Mouse (Mus musculus): Measurements from ENCODE around the gene Lyst. TPM values are rescaled to one million over a fixed set of nuclear protein-coding genes. Genes with fewer than 3 reads are reported as not detected.
"Not testable (repeated sequence)": the region's sequence is repeated elsewhere in the genome, so short reads cannot be mapped to it uniquely, and the experiment has no call there.

The Lyst gene
- polyA plus RNA-seq, 1 experiment from 2014 or later: 5.4 TPM

DNA sequence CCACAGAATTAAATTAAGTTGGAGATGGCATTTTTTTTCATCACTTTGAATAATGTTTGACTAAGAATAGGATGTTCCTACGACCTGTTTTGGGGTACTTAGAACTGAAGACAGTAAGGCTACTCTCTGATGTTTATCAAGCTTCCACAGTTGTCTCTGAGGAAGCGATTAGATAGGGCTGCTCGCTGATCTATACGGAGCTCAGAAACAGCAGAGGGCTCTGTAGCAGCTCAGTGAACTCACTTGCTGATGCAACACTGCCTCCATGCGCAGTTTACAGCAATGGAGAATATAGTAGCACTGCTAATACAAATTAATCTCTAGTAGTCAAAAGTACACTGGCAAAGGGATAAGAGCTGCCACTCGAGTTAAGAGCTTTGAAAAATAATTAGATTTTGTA lies 91.4 kb downstream of the Lyst start:
- WGBS: 55% methylated on average over 6 of the region's 6 CpGs
- H3K4me3 ChIP-seq (ENCODE audit: low read length): no peak overlapping the region
- peaks cover 7% of the 10 kb centered on the region for H3K36me3 ChIP-seq (ENCODE audit: control insufficient read depth, insufficient read depth, low read length)
- H3K4me2 ChIP-seq (ENCODE audit: low read depth, low read length): no peak overlapping the region
- H3K27me3 ChIP-seq (ENCODE audit: control insufficient read depth, insufficient read depth, low read depth, low read length): no peaks in the 10 kb centered on the region
- no peaks in the 10 kb centered on the region for H3K9me3 ChIP-seq (ENCODE audit: control insufficient read depth, low read length)
- no peaks in the 10 kb centered on the region for H3K4me1 ChIP-seq (replicated peaks; ENCODE audit: control insufficient read depth, insufficient read depth, low read length)
- no peak overlapping the region for H3K9ac ChIP-seq (ENCODE audit: low read length)
- no peak overlapping the region for H3K27ac ChIP-seq (ENCODE audit: low read length)
- no peak for ATAC-seq (ENCODE audit: low read depth)

GRCm38 (mm10) chr13:13703476-13703875 lies 113.3 kb downstream of the Lyst start:
- 79% methylated on average over 5 of the region's 5 CpGs for WGBS
- Histone ChIP-seq H3K36me3 (ENCODE audit: control insufficient read depth, insufficient read depth, low read length) (peaks cover 5% of the 10 kb centered on the region), H3K9me3 (ENCODE audit: control insufficient read depth, low read length) (no peaks in the 10 kb centered on the region), H3K4me2 (ENCODE audit: low read depth, low read length) (no peak overlapping the region), H3K4me3 (ENCODE audit: low read length) (no peak overlapping the region), H3K9ac (ENCODE audit: low read length) (no peak overlapping the region), H3K4me1 (replicated peaks; ENCODE audit: control insufficient read depth, insufficient read depth, low read length) (no peaks in the 10 kb centered on the region), H3K27ac (ENCODE audit: low read length) (no peak overlapping the region), H3K27me3 (ENCODE audit: control insufficient read depth, insufficient read depth, low read depth, low read length) (no peaks in the 10 kb centered on the region)
- ATAC-seq (ENCODE audit: low read depth): no peak

DNA sequence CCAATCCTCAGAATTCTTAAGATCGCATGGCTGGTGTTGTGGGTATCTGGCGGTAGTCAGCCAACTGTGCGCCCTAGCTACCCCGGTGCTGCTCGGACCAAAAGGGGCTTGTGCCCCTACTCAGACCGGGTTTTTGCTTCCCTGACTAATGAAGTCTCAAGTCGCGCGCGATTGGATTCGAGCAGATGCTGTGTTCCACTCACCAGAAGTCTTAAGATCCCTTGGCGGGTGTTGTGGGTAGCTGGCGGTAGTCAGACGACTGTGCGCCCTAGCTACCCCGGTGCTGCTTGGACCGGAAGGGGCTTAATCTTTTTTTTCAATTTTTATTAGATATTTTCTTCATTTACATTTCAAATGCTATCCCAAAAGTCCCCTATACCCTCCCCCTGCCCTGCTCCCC lies 131.2 kb downstream of the Lyst start:
- not testable (repeated sequence) for H3K9ac ChIP-seq (ENCODE audit: low read length); H3K36me3 ChIP-seq (ENCODE audit: control insufficient read depth, insufficient read depth, low read length); H3K4me2 ChIP-seq (ENCODE audit: low read depth, low read length); H3K27me3 ChIP-seq (ENCODE audit: control insufficient read depth, insufficient read depth, low read depth, low read length); H3K4me1 ChIP-seq (replicated peaks; ENCODE audit: control insufficient read depth, insufficient read depth, low read length); H3K4me3 ChIP-seq (ENCODE audit: low read length); ATAC-seq (ENCODE audit: low read depth); H3K27ac ChIP-seq (ENCODE audit: low read length); H3K9me3 ChIP-seq (ENCODE audit: control insufficient read depth, low read length)
- WGBS: 90% methylated on average over 17 of the region's 17 CpGs

- Histone ChIP-seq H3K4me3 (ENCODE audit: low read length) (no peak overlapping the region), H3K9ac (ENCODE audit: low read length) (no peak overlapping the region), H3K36me3 (ENCODE audit: control insufficient read depth, insufficient read depth, low read length) (peaks cover 4% of the 10 kb centered on the region; the same call in 1 of the 2 replicates), H3K27ac (ENCODE audit: low read length) (no peak overlapping the region), H3K9me3 (ENCODE audit: control insufficient read depth, low read length) (no peaks in the 10 kb centered on the region), H3K27me3 (ENCODE audit: control insufficient read depth, insufficient read depth, low read depth, low read length) (no peaks in the 10 kb centered on the region), H3K4me2 (ENCODE audit: low read depth, low read length) (no peak overlapping the region), H3K4me1 (replicated peaks; ENCODE audit: control insufficient read depth, insufficient read depth, low read length) (no peaks in the 10 kb centered on the region)
- WGBS: 53% methylated on average over 3 of the region's 3 CpGs
- ATAC-seq (ENCODE audit: low read depth): no peak
These were observed 133.1 kb downstream of the Lyst start for GRCm38 (mm10) chr13:13723293-13723692.

DNA sequence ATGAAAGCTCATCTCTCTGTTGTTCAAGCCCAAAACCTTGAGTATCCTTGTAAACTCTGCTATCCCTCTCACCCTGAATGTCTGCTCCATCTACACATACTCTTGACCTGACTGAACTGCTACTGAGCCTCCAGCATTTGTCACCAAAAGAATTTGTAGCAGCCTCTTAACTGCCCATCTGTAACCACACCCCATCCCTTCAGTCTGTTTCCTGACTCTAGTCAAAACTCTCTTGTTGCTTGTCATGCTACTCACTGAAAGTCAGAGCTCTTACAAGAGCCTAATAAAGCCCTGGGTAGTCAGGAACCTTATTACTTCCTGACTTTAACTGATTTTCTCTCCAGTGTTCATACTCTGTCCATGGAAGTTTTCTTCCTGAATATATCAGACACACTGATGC lies 133.6 kb downstream of the Lyst start:
- H3K9ac ChIP-seq (ENCODE audit: low read length): no peak overlapping the region
- no peak overlapping the region for H3K4me2 ChIP-seq (ENCODE audit: low read depth, low read length)
- no peaks in the 10 kb centered on the region for H3K9me3 ChIP-seq (ENCODE audit: control insufficient read depth, low read length)
- ATAC-seq (ENCODE audit: low read depth): no peak
- H3K4me1 ChIP-seq (replicated peaks; ENCODE audit: control insufficient read depth, insufficient read depth, low read length): no peaks in the 10 kb centered on the region
- H3K27ac ChIP-seq (ENCODE audit: low read length): no peak overlapping the region
- no peaks in the 10 kb centered on the region for H3K27me3 ChIP-seq (ENCODE audit: control insufficient read depth, insufficient read depth, low read depth, low read length)
- no peak overlapping the region for H3K4me3 ChIP-seq (ENCODE audit: low read length)
- H3K36me3 ChIP-seq (ENCODE audit: control insufficient read depth, insufficient read depth, low read length): peaks cover 4% of the 10 kb centered on the region; the same call in 1 of the 2 replicates

DNA sequence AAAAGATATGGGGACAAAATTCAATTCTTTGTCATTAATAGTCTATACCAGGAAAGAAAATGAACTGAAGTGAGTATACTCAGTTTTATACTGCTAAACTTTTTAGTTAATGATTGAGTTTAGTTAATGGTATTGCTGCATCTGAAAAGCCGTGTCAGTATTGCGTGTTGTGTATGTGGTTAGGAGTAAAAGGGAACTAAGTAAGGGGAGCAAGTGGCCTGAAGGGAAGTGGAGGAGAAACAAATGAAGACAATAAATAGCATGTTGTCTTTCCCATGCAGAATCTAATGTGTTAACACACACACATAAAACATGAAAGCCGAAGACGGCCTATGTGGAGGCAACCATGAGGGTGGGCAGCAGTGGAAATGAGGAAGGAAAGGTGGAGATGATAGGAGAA lies 149.0 kb downstream of the Lyst start:
- H3K27me3 ChIP-seq (ENCODE audit: control insufficient read depth, insufficient read depth, low read depth, low read length): no peaks in the 10 kb centered on the region
- H3K4me1 ChIP-seq (replicated peaks; ENCODE audit: control insufficient read depth, insufficient read depth, low read length): no peaks in the 10 kb centered on the region
- H3K36me3 ChIP-seq (ENCODE audit: control insufficient read depth, insufficient read depth, low read length): peaks cover 2% of the 10 kb centered on the region; the same call in 1 of the 2 replicates
- 96% methylated on average over 4 of the region's 4 CpGs for WGBS
- no peaks in the 10 kb centered on the region for H3K9me3 ChIP-seq (ENCODE audit: control insufficient read depth, low read length)
- no peak overlapping the region for H3K9ac ChIP-seq (ENCODE audit: low read length)
- ATAC-seq (ENCODE audit: low read depth): no peak
- no peak overlapping the region for H3K27ac ChIP-seq (ENCODE audit: low read length)
- H3K4me2 ChIP-seq (ENCODE audit: low read depth, low read length): no peak overlapping the region
- H3K4me3 ChIP-seq (ENCODE audit: low read length): no peak overlapping the region

- no peaks in the 10 kb centered on the region for H3K27me3 ChIP-seq (ENCODE audit: control insufficient read depth, insufficient read depth, low read depth, low read length)
- peaks cover 9% of the 10 kb centered on the region; the same call in 1 of the 2 replicates for H3K36me3 ChIP-seq (ENCODE audit: control insufficient read depth, insufficient read depth, low read length)
- ATAC-seq (ENCODE audit: low read depth): no peak
- no peak overlapping the region for H3K9ac ChIP-seq (ENCODE audit: low read length)
- no peak overlapping the region for H3K4me3 ChIP-seq (ENCODE audit: low read length)
- WGBS: 77% methylated on average over 3 of the region's 3 CpGs
- no peaks in the 10 kb centered on the region for H3K4me1 ChIP-seq (replicated peaks; ENCODE audit: control insufficient read depth, insufficient read depth, low read length)
- no peak overlapping the region for H3K27ac ChIP-seq (ENCODE audit: low read length)
- no peak overlapping the region for H3K4me2 ChIP-seq (ENCODE audit: low read depth, low read length)
- no peaks in the 10 kb centered on the region for H3K9me3 ChIP-seq (ENCODE audit: control insufficient read depth, low read length)
These were observed 155.7 kb downstream of the Lyst start for GRCm38 (mm10) chr13:13745911-13746310.

DNA sequence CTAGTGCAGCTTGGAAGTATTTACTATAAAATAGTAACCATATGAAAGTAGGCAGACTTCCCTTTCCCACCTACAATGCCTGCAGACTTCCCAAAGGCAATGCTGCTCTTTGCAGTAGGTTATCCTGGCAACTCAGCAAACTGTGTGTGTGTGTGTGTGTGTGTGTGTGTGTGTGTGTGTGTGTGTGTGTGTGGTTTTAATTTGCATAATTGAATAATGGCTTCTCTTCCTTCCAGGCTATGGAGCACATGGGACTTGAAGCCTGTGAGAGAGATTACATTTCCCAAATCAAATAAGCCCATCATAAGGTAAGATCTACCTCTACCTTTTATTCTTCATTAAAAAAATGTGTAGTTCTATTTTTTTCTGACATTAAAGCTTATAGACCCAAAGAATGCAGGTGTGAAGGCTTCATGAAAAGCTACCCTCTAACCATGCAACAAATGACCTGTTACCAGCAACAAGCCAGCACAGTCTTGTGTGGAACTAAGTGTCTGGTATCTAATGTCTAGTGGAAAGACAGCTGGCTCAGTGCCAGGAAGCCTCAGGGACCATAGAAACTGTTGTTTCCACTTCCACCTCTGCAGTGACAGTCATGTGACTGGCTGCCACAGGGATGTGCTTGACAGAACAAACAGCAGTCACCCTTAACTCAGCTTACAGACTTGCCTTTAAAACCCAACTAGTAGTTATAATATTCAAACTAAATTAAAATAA lies 185.7 kb downstream of the Lyst start:
- no peak for ATAC-seq (ENCODE audit: low read depth)
- Histone ChIP-seq H3K27me3 (ENCODE audit: control insufficient read depth, insufficient read depth, low read depth, low read length) (no peaks in the 10 kb centered on the region), H3K4me1 (replicated peaks; ENCODE audit: control insufficient read depth, insufficient read depth, low read length) (no peaks in the 10 kb centered on the region), H3K36me3 (ENCODE audit: control insufficient read depth, insufficient read depth, low read length) (peaks cover 10% of the 10 kb centered on the region), H3K4me3 (ENCODE audit: low read length) (no peak overlapping the region), H3K4me2 (ENCODE audit: low read depth, low read length) (no peak overlapping the region), H3K27ac (ENCODE audit: low read length) (no peak overlapping the region), H3K9ac (ENCODE audit: low read length) (no peak overlapping the region), H3K9me3 (ENCODE audit: control insufficient read depth, low read length) (no peaks in the 10 kb centered on the region)

GRCm38 (mm10) chr13:13777052-13777451 lies 186.9 kb downstream of the Lyst start:
- H3K9me3 ChIP-seq (ENCODE audit: control insufficient read depth, low read length): no peaks in the 10 kb centered on the region
- H3K36me3 ChIP-seq (ENCODE audit: control insufficient read depth, insufficient read depth, low read length): peaks cover 10% of the 10 kb centered on the region
- no peak overlapping the region for H3K9ac ChIP-seq (ENCODE audit: low read length)
- no peak for ATAC-seq (ENCODE audit: low read depth)
- no peak overlapping the region for H3K4me2 ChIP-seq (ENCODE audit: low read depth, low read length)
- H3K27me3 ChIP-seq (ENCODE audit: control insufficient read depth, insufficient read depth, low read depth, low read length): no peaks in the 10 kb centered on the region; the same call in 1 of the 2 replicates
- no peak overlapping the region for H3K4me3 ChIP-seq (ENCODE audit: low read length)
- no peaks in the 10 kb centered on the region for H3K4me1 ChIP-seq (replicated peaks; ENCODE audit: control insufficient read depth, insufficient read depth, low read length)
- no peak overlapping the region for H3K27ac ChIP-seq (ENCODE audit: low read length)
- WGBS: 88% methylated on average over 11 of the region's 11 CpGs

GRCm38 (mm10) chr13:13777696-13778095 lies 187.5 kb downstream of the Lyst start:
- H3K9me3 ChIP-seq (ENCODE audit: control insufficient read depth, low read length): no peaks in the 10 kb centered on the region
- 83% methylated on average over 8 of the region's 8 CpGs for WGBS
- H3K27me3 ChIP-seq (ENCODE audit: control insufficient read depth, insufficient read depth, low read depth, low read length): no peaks in the 10 kb centered on the region; the same call in 1 of the 2 replicates
- H3K4me1 ChIP-seq (replicated peaks; ENCODE audit: control insufficient read depth, insufficient read depth, low read length): no peaks in the 10 kb centered on the region
- no peak overlapping the region for H3K4me2 ChIP-seq (ENCODE audit: low read depth, low read length)
- ATAC-seq (ENCODE audit: low read depth): no peak
- H3K27ac ChIP-seq (ENCODE audit: low read length): no peak overlapping the region
- peaks cover 10% of the 10 kb centered on the region for H3K36me3 ChIP-seq (ENCODE audit: control insufficient read depth, insufficient read depth, low read length)
- H3K9ac ChIP-seq (ENCODE audit: low read length): no peak overlapping the region
- H3K4me3 ChIP-seq (ENCODE audit: low read length): no peak overlapping the region
